Mouse (Mus musculus): ENCODE measurements around the gene Man1a.

Gene Man1a

DNA sequence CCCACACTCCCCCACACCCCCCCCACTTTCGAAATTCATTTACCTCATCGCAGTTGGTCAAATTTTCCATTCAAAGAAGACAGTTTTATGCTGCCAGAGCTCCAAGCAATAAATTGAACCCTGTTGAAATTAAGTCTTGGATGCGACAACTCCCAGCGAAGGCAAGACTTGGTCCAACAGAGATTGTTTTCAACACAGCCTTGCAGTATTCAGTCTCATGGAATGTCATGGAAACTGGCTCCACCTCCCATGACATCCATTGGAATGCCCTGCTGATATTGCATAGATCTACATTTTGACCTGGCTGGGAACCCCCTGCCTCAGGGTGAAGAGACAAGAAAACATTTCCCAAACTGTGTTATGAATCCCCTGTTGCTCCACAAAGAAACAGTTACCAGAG, at the start of gene Man1a:
Gene Man1a (minus strand): TSS at position 190 of the 400 bp plus-strand sequence.
- in situ Hi-C loops (cut with MboI, MseI), result loop anchor here (5.0 kb wide), 1 partner anchor 41 kb away; no protein-coding TSS in a partner anchor

- in situ Hi-C loops (cut with MboI, MseI), result no loop called here
These were observed 45.4 kb upstream of the Man1a start for GRCm38 (mm10) chr10:54121816-54122215.

- in situ Hi-C loops (cut with MboI, MseI), result no loop called here
These were observed 44.0 kb upstream of the Man1a start for GRCm38 (mm10) chr10:54120375-54120774.

- in situ Hi-C loops (cut with MboI, MseI), result loop anchor here (5.0 kb wide), 2 partner anchors 42 to 138 kb away; partner anchors contain the start of gene Man1a
These were observed 42.9 kb upstream of the Man1a start for GRCm38 (mm10) chr10:54119303-54119702.

DNA sequence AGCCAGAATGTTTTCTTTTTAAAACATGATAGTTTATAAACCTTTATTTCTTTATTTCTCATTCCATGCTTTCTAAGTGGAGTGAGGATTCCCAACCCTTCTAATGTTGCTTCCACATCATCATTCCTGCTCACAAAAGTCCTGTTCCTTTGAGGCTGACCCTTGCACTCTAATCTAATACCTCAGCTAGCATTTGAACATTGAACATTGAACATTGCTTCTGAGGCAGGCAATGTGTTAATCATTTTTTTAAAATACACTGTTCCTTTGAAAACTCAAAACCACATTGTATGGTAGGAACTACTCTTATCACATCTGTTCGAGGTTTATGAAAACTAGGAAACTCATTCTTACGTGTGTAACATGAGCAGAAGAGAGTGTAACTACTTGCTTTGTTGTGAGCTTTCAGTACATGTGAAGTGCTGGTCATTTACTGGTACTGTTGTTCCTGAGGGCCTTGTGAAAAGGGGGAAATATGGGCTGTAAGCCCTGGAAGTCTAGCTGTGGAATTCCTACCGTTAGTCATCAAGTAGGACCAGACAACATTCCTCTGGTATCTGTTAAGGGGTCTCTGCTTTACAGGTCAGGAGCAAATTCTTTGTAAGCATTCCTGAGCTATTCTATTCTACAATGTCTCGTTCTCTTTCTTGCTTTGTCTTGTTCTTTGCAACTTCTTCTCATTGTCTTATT, 42.0 kb upstream of the Man1a start:
- in situ Hi-C loops (cut with MboI, MseI), result loop anchor here (5.0 kb wide), 2 partner anchors 41 to 139 kb away; partner anchors contain the start of gene Man1a

GRCm38 (mm10) chr10:54117763-54118162, 41.4 kb upstream of the Man1a start:
- in situ Hi-C loops (cut with MboI, MseI), result loop anchor here (5.0 kb wide), 2 partner anchors 40 to 140 kb away; partner anchors contain the start of gene Man1a

- in situ Hi-C loops (cut with MboI, MseI), result no loop called here
These were observed 27.3 kb upstream of the Man1a start for GRCm38 (mm10) chr10:54103671-54104070.

- in situ Hi-C loops (cut with MboI, MseI), result no loop called here
These were observed 15.7 kb upstream of the Man1a start for GRCm38 (mm10) chr10:54092081-54092480.

GRCm38 (mm10) chr10:54089923-54090322, 13.5 kb upstream of the Man1a start:
- in situ Hi-C loops (cut with MboI, MseI), result no loop called here

DNA sequence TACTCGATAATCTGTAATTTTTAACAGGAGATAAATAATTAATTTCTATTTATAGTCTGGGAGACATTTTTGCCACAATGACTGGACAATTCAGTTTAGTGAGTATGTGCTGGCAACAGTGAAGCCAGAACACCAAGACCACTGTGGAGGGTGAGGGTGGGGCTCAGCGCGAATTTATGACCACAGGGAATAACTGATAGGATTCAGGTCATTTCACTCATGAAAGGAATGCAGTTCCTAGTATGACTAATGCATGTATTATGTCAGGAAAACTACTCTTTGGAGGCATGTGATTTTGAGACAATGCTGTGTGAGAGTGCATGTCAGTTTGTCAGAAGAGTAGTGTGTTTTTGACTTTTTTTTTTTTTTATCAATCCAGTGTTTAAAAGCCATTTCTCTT, 10.9 kb upstream of the Man1a start:
- in situ Hi-C loops (cut with MboI, MseI), result no loop called here

DNA sequence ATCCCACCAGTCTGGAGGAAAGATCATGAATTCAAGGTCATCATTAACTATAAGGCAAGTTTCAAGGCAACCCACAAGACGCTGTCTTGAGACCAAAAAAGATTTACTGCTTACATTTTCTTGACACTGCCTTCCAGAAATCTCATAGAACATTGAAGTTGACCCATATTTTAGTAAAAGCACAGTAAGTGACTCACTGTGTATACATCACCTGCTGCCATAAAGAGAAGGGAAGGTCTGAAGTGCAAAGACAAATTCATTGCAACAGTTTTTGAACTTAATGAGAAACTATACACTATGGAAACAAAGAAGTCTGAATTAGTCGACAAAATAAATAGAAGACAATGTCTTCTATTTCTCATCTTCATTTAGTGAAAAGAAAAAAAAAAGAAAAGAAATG, 8.7 kb upstream of the Man1a start:
- in situ Hi-C loops (cut with MboI, MseI), result no loop called here

DNA sequence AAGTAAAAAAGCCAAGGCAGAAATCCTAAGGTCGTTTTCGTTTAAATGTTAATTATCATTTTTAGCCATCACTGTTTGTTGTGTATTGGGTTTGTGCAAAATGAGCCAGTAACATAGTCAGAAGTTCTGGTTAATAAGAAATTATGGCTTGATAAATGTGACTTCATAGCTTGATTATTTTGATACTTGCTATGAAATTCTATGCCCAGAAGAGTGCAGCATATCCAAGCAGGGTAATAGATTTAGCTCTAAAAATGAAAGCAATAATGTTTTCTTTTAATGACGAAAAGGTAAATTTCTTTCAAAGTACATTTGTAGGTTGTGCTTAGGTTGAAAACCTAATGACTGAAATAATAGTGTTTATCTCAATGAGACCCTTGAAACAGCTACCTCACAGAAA, 596 bp upstream of the Man1a start:
- in situ Hi-C loops (cut with MboI, MseI), result loop anchor here (5.0 kb wide), 1 partner anchor 40 kb away; no protein-coding TSS in a partner anchor

DNA sequence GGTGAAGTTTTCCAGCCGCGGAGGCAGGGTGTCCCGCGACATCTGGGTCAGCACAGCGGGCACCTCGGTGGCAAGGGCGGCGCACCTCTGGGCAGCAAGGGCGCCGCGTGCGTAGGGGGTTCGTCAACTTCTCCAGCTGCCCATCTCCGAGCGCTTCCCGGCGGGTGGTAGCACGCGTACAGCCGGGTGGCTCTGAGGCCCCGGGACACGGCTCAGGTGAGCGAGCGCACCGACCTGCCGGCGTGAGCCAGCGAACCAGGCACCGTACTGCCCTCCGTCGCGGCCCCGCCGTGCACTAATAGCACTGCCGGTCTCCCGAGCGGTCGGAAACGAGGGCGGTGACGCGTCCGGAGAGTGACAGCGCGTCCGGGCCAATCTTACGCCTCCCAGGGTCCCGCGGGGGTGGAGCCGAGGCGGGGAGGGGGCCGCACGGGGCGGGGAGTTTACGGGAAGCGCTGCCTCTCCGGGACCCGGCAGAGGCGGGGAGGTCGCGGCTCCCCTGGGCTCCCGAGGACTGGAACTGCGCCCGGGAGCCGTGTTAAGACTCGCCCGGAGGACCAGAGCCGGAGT, 883 bp downstream of the Man1a start:
- in situ Hi-C loops (cut with MboI, MseI), result loop anchor here (5.0 kb wide), 1 partner anchor 42 kb away; no protein-coding TSS in a partner anchor

DNA sequence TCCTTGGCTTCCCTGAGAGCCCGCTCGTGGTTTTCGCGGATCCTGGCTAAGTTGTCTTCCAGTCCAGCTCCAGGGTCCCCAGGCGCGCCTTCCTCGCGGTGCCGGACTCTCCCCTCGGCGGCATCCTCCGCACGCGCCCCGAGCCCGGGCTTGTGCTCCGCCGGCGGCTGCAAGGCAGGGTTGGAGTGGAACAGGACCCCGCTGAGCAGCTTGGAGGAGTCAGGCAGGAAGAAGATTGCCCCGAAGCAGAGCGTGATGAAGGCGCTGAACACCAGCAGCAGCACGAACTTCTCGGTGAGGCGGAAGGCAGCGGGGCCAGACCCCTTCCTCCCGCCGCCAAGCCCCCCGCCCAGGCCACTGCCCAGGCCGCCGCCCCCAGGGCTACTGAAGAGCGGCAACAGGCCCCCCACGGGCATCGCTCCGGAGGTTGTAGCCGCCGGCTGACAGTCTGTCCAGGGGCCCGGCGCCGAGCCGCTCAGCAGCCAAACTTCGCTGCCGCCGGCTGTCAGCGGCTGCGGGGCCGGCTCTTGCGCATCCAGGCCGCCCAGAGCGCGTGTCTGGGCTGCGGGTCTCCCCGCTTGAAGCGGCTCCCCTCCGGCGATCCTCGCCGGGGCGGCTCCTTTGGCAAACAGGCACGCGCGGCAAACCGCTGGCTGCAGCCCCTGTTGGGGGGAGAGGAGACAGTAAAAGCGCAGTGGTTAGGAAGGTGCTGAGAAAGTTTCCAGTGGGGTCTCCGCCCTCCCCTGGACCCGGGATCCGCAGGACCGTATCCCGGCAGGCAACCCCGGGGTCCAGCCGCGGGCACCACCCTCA, 1.6 kb downstream of the Man1a start:
- in situ Hi-C loops (cut with MboI, MseI), result loop anchor here (5.0 kb wide), 2 partner anchors 42 to 63 kb away; no protein-coding TSS in a partner anchor

GRCm38 (mm10) chr10:54074247-54074608, 2.2 kb downstream of the Man1a start:
- in situ Hi-C loops (cut with MboI, MseI), result loop anchor here (5.0 kb wide), 1 partner anchor 62 kb away; no protein-coding TSS in a partner anchor

DNA sequence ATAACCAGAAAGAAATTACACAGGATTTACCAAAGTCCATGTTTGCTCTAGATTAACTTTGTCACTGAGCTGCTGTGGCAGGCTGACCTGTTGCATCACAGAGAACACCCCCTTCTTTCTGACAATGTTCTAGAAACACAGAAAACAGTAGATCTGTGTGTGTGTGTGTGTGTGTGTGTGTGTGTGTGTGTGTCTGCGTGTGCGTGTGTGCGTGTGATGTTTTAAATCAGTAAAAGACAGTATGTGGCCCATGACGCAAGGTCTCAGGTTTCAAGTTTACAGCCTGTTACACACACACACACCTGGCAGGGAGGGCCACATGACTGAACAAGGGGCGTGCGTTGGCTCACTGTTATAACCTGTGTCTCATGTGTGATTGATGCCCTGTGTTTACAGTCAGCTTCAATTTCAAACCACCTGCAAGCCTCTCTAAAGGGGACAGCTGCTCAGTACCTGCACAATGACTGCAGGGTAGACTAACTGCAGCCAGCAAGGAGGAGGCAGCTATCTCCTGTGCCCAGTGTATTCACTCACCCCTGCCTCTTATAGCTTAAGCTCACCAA, 2.7 kb downstream of the Man1a start:
- in situ Hi-C loops (cut with MboI, MseI), result loop anchor here (5.0 kb wide), 1 partner anchor 61 kb away; no protein-coding TSS in a partner anchor

- in situ Hi-C loops (cut with MboI, MseI), result loop anchor here (5.0 kb wide), 1 partner anchor 60 kb away; no protein-coding TSS in a partner anchor
These were observed 4.1 kb downstream of the Man1a start for GRCm38 (mm10) chr10:54072336-54072735.

DNA sequence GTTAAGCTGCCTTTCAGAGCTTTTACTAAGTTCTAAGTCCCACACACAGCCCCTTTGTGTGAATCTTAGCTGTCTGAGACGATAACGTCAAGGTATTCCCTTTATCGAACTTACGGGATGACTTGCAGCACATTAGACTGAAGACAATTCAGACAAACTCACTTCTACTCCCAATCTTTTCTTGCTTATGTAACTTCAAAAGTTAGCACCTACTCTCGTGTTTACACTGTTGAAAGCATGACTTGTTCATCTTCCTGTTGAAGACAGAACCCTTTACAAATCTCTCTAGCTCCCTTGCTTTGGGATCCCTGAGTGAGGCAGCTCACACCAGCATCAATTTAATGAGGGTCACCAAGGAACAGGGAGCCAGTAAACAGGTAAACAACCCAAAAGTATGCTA, 5.9 kb downstream of the Man1a start:
- in situ Hi-C loops (cut with MboI, MseI), result loop anchor here (5.0 kb wide), 1 partner anchor 58 kb away; no protein-coding TSS in a partner anchor

DNA sequence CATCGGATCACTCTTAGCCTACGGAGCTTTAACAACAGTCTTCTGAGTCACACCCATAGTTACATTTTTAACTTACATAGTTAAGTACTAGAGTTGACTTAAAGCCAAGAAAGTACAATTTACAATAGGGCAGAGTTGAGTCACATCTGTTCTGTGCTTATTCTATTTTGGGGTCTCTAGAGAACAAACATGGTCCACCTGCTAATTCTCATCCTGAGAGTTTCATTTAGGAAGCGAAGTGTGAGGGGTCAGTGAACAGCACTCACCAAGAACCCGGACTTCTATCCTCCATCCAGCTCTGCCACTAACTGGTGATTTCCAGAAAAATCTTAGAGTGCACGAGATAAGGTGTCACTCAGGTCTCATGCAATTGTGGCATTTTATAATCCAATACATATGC, 7.0 kb downstream of the Man1a start:
- in situ Hi-C loops (cut with MboI, MseI), result no loop called here

DNA sequence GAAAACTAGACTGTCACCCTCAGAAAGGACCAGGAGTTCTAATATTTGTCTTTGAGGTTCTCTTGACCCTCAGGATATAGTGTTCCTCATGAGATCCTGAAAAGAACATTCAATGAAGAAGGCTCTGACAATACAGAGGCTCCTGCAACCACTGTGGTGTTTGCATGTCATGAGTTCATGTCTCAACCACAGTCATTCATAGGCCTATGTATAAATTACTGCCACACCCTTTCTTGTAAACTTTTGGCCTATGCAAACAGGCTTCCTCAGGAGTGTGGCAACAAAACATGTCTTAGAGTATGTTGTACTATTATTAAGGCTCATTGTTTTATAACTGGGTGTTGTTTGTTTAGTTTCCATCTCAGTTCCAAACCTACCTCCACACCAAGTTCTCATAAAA, 9.7 kb downstream of the Man1a start:
- in situ Hi-C loops (cut with MboI, MseI), result no loop called here

DNA sequence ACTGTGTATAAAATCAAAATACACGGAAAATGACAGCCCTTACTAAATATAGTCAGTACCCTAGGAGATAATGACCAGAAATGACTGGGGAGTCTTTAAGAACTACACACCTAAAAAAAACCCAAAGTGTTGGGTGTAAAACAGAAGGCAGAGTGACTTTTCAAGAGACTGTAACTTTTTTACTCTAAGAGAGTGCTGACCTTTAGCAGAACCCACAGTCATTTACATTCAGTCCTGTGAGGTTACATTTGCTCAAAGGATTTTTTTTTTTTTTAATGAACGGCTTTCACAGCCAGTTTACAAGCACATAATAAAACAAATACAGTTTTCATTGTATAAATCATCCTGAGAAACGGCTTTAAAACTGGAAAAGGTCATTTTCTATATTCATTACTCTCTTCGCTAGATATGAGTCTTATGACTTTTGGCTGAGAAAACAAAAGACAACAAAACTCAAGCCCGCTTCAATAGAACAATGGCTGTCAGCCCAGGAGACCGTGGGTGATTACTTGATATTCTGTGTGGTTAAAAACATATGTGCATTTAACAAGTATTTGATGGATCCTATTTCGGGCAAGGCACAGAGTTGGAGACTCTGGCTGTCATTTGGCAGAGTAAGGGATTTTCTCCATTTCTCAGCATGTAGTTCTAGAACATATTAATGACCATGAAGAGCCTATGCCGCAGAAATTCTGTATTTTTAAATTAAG, 12.7 kb downstream of the Man1a start:
- in situ Hi-C loops (cut with MboI, MseI), result no loop called here
